Mouse (Mus musculus) spleen, postnatal 4 days (tissue): ENCODE data around the gene Abi3.

Experiments used
- DNase-seq, 2 experiments: peaks; one replicate each; pipeline ENCODE4 v3.0.0; 2022; ENCODE audit warnings: low spot score in 2 of 2

Gene Abi3

DNA sequence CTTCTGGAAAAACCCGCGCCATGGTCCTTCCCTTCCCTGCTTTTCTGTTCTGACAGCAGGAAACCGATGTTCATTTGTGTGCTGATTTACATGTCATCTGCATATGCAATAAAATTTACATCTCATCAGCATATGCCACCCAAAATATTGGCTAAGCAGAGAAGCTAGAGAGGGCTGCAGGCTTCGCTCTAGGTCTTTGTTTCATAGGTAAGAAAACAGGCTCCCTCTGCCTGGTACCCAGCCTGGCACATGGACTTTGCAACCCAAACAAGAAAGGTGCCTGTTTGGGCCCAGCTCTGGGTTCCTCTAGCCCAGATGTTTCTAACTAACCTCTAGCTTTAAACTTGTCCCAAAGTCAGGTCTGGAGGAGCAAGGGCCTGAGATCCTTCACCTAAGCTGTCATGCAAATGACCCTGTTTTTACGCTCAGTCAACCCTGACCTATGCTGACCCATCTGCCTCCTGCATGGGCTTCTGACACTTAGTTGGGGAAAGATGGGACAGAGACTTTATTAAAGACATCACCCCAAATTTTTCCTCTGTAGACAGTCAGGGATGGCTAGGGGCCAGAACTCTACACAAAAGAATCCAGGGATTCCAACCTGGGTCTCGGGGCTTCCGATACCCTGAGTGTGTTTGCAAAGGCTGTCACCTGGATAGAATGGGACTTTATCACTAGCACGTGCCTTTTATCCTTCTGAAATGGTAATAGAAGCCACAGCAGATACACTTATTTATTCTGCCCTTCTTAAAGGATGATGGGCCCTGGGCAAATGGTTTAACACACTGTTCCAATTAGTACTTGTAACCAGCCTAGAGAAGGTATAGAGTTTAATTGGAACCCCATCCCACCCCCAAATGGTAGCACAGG, 3.0 kb downstream of the Abi3 start:
- peak in 1 of 2 experiments; percentile 60 for DNase-seq

DNA sequence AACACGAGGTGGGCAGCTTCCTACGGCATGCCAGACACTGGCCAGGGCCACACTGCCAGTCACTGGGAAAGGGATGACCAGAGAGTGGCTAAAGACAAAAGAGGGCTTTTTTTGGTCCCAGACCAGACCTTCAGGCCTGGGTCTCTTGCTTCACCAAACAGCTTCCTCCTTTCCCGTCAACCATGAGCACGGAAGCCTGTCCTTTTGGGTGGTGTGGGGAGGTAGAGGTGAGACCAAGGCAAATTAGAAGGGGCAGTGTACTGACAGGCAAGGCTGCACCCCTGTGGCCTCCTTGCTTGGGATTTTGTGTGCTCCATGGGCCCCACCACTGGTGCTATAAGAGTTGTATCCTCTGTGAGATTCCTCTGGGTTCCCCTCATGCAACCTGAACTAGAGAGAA, 3.7 kb downstream of the Abi3 start:
- DNase-seq: peak in 1 of 2 experiments; percentile 64

- peak in 1 of 2 experiments; percentile 65 for DNase-seq
Observed at GRCm38 (mm10) chr11:95837059-95837458, 5.2 kb downstream of the Abi3 start, which contains the start of gene Gngt2. Gene Gngt2 (plus strand): TSS chr11:95837216.

DNA sequence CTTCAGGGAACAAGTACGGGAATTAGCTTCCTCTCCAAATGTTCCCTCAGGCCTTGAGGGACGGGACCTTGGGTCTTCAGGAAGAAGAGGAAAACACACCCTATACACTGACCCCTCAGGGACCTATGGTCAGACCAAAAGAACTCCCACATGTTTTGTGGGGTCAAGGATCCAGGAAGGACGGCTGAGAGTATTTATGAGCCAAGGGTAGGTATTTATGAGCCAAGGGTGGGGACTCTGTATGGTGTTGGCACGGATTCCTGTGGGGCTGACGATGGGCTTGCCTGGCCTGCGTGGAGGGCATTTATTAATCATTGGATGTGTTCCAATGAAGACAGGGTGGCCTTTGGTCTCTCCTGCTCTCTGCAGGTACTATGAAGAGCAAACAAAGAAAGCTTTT, 5.8 kb downstream of the Abi3 start:
- DNase-seq: no peak

DNA sequence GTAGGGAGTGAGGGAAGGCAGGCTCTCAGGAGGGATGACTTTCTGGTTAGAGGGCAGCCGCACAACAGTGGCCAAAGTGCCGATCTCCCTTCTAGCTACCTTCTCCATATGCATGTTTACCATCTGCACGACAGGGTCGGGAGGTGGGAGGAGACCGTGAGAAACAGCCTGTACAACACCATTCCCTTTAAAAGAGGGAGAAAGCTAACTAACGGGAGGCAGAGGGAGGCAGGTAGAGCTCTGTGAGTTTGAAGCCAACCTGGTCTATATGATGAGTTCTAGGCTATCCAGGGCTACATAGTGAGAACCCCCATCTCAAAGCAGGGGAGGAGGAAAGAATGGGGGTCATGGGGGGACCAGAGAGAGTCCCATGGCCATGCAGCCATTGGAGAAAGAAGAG, 6.4 kb downstream of the Abi3 start:
- no peak for DNase-seq

DNA sequence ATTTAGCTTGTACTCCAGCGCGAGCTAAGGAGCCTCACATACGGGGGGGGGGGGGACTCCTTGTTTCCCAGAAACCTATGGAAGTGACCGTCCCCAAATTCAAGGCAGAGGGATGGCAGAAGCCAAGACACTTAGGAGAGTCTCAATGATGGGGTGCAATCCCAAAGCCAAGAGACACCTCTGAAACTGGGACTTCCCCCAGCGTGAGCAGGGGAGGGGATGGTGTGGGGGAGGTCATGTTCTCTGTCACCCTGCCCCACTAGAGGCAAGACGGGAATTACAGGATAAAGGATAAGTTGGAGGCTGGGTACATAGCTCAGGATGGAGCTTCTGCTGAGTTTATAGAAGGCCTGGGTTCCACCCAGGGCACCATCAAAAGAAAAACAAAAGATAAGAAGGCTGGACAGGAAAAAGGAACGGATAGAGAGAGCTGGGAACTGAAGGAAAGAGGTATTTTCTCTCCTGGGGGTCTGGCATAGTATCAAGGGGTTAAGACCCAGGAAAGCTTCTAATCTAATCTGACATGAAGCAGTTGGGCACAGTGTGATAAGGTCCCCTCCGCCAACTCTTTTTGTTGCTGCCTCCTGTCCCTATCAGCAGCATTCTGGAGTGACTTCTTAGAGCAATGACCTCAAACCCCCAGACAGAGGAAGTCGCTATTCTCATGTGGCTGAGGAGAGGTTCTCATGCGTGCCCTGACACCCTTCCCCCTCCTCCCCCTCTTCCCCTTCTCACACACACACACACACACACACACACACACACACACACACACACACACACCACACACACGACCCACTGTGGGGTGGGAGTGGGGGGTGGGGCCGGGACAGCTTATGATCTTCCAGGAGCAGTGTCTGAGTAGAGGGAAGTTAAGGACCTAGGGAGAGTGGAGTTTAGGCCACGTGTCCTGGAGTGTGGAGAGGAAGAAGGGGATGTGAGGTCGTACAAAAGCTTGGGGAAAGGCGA, 7.2 kb downstream of the Abi3 start:
- DNase-seq: peak; percentile 60 to 70

- DNase-seq: peak; percentile 72 to 83
Observed at GRCm38 (mm10) chr11:95834143-95834667, 8.1 kb downstream of the Abi3 start.

- peak in 1 of 2 experiments; percentile 68 for DNase-seq
Observed at GRCm38 (mm10) chr11:95833631-95834142, 8.6 kb downstream of the Abi3 start.

- DNase-seq: peak in 1 of 2 experiments; percentile 63
Observed at GRCm38 (mm10) chr11:95833006-95833570, 9.2 kb downstream of the Abi3 start.

DNA sequence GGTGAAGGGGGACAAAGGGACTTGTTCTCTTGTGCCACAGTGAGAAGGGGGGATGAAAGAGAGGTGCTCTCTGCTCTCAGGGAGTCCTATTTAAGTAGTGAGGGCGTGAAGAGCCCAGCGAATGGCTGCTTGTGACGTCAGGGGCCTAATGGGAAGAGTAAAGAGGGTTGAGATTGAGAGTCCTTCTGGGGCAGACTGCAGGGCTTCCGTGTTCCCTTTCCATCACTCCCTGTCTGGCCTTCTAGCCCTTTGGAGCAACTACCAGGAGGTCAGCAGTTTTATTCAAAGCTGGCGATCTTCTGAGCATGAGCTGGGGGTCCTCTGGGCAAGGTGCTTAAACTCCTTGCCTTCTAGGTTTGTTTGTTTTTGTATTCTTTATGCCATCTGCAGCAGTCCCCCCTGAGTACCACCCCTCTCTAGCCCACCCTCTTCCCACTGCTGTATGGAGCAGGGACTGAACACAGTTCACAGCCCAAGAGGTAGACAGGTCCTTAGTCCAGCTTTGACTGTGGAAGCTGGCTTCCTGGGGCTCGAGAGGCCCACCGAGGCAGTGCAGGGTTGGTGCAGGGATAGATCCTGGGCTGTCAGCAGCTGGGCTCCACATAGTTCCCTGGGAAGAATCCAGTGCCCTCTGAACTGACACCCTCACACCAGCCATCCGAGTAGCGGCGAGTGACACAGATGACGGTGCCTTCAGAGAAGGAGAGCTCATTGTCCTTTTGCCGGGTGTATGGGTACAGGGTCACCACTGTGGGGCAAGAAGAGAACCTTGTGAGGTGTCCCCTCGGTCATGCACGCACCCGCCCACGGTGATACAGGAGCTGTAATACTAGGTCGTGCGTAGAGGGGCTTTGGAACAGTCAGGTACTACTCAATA, 9.9 kb downstream of the Abi3 start:
- peak in 1 of 2 experiments; percentile 62 for DNase-seq

- DNase-seq: no peak
Observed at GRCm38 (mm10) chr11:95831641-95832040, 10.6 kb downstream of the Abi3 start.

DNA sequence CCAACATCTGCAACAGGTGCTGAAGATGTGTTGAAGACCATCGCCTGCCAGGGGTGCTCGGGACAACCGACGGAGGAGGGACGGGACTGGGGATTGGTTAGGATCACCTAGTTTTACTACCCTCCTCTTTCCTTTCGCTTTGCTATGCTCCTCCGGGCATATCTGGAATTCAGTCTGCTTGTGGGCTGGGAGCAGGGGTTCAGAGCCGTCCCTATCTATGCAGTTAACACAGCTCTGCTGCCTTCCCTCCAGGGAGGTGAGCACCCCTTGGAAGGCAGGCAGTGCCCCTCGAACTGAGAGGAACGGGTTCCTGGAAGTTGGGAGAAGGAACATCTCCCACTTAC, 11.0 kb downstream of the Abi3 start:
- no peak for DNase-seq

GRCm38 (mm10) chr11:95830411-95831275, 11.6 kb downstream of the Abi3 start:
- peak in 1 of 2 experiments; percentile 76 for DNase-seq

DNA sequence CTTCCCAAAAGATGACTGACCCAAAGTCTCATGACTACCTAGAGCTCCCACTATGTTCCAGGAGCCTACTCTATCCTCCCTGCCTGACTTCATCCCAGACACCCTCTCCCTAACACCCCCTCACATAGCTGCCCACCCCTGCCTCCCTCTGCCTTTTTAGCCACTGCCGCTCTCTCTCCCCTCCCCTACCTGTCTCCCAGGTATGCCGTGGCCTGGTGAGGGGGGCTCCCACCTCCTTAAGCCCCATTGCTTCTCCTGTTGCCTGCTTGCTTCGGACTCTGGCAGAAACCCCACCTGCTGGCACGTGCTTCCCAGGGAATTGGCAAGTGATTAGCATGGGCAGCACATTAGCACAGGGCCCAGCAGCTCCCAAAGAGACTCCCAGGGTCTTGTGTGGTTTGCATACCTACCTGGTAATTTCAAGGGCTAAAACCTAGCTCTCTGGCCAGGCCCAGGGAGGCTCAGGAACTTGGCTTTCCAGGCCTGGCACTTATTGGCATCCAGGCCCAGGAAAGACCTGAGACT, 12.7 kb downstream of the Abi3 start:
- peak in 1 of 2 experiments; percentile 65 for DNase-seq

DNA sequence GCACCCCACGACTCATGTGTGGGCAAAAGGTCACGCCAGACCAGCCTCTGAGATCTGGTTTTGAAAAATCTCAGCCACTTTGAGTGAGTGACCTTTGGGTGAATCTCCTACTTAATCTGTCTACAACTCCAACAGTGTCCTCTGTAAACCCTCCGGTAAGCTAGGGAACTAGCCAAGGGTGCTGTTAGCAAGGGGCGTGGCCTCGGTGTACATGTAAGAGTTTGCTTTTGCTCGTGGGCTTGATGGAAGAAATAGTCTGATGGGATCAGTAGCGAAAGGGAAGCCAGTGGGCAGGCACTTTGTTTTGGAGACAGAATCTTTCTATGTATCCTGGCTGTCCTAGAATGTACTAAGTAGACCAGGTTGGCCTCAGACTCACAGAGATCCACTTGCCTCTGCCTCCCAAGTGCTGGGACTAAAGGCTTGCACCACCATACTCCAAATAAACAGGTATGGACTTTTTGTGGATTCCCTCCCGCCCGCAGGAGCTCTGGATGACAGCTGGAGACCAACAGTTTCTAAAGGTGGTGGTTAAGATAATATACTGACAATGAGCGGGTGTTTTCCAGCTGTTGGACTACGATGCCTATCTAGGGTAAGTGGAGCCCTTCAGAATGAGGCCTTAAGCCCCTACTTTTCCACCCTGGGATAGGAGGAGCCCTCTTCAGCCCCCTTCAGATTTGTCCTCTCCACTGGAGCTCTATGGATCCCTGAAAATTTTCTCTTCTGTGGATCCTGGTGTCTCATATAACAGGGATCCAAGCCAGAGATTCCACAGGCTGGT, 13.9 kb downstream of the Abi3 start:
- no peak for DNase-seq

DNA sequence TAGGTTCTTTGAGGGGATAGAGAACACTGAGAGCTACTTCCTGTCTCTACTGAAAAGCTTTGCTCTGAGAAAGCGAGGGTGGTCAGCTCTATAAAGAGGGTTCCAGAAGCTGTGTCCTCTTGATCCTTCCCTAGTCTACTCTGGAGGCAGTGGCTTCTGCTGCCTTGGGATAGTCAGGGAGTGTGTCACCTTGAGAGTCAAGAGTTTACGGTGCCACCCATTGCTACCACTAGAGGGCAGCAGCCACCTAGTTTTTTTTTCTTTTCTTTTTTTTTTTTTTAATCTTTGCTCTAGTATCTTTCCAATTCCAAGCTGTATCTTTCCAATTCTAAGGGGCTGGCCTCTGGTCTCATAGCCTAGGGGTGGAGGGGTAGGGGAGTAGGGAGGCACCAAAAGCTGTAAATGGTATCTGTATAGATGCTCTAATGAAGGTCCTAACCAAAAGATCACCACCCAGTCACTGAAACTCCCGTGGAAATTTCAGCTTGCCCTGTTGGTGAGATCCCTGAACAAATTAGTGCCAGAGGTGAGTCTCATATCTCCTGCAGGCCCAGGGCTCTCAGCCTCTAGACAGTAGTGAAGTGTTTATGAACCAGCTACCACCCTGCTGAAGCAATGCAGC, 14.7 kb downstream of the Abi3 start:
- DNase-seq: peak; percentile 75 to 90

DNA sequence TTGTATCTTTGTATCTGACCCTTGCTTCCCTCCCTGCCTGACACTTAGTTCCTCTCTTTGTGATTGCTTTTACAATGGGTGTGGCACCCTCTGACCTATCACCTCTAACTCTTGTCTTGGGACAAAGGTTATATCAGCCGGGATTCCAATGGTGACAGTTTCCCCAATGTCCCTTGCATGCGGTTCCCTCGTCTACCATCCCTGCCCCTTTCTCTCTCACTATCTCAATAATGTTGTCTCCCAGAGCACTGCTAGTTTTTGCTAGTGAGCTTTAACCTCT, 15.2 kb downstream of the Abi3 start:
- peak in 1 of 2 experiments; percentile 67 for DNase-seq
